Mouse (Mus musculus): ENCODE results near the gene Mypop.

GRCm38 (mm10) chr7:18988780-18989179 lies 2.3 kb upstream of the Mypop start:
- TF ChIP-seq TAL1 (IDR thresholded peaks at IDR 0.05; ENCODE audit: low read length) (no peak), GATA1 (IDR thresholded peaks at IDR 0.05; ENCODE audit: low read length) (no peak)

Measured in erythroblast, embryonic 14.5 days (primary cell).